Mouse (Mus musculus) spleen, postnatal 4 days (tissue): ENCODE results near the gene Xirp1.
"Not testable (repeated sequence)": the region's sequence is repeated elsewhere in the genome, so short reads cannot be mapped to it uniquely, and the experiment has no call there.

Source experiments
- DNase-seq, 2 experiments: peaks; one replicate each; pipeline ENCODE4 v3.0.0; 2022; ENCODE audit warnings: low spot score in 2 of 2

Xirp1 gene

GRCm38 (mm10) chr9:120020285-120020890, 3.0 kb downstream of the Xirp1 start:
- peak; percentile 62 to 87 for DNase-seq

DNA sequence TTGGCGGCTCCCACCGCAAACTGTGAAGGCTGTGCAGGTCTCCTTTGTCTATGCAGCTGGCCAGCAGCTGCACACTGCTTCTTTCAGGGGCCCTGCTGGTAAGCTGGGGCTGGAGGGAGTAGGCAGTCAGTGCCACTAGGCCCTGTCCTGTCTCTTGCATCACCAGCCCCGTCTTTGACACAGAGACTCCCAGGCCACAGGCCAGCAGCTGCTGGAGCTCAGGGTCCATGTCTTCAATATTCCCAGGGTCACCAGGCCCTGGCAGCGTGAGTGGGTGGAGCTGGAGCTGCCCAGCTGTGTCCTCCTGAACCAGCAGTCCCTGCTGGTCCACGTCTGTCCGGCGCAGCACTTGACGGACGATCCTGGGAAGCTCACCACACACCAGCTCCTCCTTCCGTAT, 6.4 kb downstream of the Xirp1 start:
- no peak for DNase-seq

GRCm38 (mm10) chr9:120014828-120015227, 8.6 kb downstream of the Xirp1 start:
- no peak for DNase-seq

DNA sequence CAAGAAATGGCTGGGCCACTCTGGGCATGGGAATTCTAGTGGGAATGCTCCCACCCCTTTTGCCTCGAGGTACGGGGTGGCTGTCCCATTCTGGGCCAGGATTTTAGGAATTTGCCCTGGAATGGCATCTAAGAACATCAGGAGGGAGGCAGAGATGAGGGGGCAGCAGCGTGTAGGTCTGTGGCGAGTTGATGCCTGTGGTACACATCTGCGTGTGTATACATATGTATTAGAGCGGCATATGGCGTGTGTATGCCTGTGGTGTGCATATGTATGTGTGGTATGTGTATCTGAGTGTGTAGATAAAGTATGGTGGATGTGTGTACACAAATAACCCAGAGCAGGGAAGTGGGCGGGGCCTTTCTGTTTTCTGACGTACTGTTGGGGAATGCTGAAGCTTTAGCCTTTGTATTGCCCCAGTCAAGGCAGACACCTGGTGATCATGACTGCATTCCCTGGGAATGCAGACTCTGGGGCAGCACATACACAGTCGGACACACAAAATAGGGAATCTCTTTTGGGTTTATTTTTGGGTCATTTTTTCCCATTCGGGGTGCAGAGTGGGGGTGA, 10.1 kb downstream of the Xirp1 start:
- no peak for DNase-seq

DNA sequence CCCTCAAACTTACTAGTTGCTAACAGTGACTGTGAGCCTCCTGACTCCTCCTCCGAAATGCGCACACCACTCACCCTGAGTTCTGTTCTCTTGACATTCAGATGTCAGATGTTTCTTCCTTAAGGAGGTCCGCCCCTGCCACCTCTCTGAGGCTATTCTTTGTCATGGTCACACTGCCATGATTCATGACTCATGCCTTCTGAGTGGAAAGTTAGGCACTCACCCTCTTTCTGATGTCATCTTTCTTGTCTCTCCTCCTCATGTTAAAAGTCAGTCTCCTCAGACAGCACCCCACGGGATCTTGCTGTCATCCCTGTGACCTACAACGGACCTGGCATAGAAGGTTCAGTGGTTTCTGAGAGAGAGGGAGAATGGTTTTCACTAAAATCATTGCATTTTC, 10.6 kb downstream of the Xirp1 start:
- no peak for DNase-seq

DNA sequence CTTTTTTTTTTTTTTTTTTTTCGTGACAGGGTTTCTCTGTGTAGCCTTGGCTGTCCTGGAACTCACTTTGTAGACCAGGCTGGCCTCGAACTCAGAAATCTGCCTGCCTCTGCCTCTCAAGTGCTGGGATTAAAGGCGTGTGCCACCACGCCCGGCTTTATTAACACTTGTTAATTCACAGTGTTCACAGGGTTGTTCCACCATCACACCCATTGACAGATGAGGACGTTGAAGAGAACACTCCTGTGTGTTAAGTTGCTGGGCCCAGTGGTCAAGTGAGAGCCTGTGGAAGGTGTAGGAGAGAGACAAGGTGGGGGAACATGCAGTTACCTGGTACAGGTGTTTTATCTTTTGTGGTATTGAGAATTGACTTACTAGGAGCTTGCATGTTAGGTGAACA, 11.2 kb downstream of the Xirp1 start:
- not testable (repeated sequence) for DNase-seq

- no peak for DNase-seq
These were observed 11.9 kb downstream of the Xirp1 start for GRCm38 (mm10) chr9:120011533-120011932.

DNA sequence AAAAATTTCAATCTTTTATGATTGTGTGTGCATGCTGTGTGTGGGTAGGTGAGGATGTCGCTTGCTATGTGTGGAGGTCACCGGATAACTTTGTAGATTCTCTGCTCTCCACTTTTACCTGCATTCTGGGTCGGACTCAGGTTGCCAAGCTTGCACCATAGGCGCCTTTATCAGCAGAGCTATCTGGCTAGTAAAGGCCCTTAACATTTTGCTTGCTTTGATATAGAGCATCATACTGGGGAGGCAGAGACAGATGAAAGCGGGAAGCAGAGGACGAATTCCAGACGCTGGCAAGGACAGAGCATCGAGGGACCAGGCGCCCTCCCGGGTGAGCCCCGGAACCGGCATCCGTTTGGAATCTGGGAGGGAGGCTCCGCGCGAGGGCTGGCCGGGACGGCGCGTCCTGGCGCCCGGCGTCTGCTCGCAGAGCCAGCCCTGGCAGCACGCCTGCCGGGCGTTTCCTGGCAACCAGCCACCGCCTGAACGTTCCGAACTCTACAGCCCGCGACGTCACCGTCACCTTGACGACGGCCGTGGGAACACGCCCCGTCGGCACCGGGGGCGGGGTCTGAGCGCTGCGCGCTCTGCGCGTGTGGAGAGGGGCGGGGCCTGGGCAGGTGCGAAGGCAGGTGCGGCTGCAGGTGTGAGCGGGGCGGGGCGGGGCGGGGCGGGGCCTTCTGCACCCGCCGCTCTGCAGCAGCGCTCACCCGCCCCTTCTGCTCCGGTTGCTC, 12.5 kb downstream of the Xirp1 start:
- DNase-seq: peak; percentile 91 to 95

- no peak for DNase-seq
These were observed 13.5 kb downstream of the Xirp1 start for GRCm38 (mm10) chr9:120009871-120010270.

GRCm38 (mm10) chr9:120009226-120009841, 14.1 kb downstream of the Xirp1 start:
- DNase-seq: no peak

- no peak for DNase-seq
These were observed 15.6 kb downstream of the Xirp1 start for GRCm38 (mm10) chr9:120007833-120008232.

DNA sequence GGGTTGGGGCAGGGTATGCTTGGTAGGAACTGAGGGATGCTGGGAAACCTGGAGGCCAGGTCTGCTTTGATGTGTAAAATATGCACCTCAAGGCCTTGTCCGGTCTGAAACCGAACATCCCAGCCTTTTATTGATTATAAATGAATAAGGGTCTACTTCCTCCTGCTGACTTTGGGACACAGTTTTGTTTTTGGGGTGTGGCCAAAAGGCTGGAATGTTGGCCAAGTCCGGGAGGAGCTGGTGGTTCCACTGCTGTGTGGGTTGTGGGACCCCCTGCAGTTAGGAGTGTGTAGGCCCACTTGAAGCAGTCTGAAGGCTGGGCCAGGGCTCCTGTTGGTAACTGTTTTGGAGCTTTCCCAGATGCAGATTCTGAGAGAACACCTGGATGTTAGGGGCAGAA, 17.5 kb downstream of the Xirp1 start:
- DNase-seq: no peak

DNA sequence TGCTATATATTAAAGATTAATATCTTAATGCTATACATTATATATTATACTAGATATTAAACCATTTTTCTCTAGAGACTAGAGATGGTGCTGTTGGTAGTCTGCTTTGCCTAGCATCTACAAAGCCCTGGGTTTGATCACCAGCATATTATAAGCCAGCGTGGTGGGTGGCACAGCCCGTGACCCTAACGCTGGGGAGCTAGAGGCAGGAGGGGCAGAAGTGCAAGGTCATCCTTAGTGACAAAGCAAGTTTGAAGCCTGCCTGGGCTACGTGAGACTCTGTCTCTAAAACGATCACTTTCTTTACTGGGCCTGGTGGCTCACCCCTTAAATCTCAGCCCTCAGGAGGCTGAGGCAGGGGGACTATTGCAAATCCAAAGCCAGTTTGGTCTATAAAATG, 20.5 kb downstream of the Xirp1 start:
- no peak for DNase-seq

- peak; percentile 67 to 82 for DNase-seq
These were observed 21.3 kb downstream of the Xirp1 start for GRCm38 (mm10) chr9:120001945-120002725.

DNA sequence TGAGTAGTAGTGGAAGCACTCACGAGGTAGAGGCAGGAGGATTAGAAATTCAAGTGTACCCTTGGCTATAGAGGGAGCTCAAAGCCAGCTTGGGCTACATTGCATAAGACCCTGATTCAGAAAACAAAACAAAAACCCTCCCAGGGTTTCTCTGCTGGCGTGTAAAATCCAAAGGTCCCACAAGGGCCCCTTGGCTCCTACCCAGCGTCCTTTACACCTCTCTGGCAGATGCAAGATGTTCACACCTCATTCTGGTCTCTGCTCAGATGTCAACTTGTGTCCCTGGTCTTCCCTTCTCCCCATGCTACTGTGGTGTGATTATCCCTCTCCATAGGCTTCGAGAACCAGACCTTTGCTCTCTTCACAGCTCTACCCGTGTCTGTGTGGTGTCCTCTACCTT, 22.6 kb downstream of the Xirp1 start:
- no peak for DNase-seq

- DNase-seq: no peak
These were observed 23.8 kb downstream of the Xirp1 start for GRCm38 (mm10) chr9:119999636-120000035.

DNA sequence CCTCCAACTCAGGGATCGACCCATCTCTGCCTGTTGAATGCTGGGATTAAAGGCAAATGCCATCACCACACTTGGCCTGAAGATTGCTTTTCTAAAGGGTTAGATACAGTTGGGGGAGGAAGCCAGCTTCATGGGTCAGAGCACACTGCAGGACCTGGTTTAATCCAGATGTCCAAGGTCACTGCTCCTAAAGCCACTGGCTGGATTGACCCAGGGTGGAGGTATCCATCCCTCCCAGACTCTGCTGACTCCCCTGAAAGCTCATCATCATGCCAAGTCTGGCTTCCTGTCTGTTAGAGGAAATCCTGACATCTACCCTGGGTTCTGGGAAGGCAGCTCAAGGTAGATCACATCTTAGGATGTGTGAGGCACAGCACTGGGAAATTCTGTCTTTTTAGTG, 24.6 kb downstream of the Xirp1 start:
- no peak for DNase-seq

DNA sequence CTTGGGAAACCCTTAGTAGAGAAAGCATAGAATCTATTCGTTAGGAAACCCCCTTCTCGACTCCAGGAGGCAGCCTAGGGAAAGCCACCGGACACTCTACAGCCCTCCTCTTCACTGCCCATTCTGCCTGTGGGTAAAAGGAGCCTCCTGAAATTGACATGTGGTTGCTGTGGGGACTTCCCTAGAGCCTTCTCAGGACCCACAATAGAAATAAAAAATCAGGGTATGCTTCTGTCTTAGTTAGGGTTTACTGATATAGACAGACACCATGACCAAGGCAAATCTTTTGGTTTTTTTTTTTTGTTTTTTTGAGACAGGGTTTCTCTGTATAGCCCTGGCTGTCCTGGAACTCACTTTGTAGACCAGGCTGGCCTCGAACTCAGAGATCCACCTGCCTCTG, 27.3 kb downstream of the Xirp1 start:
- no peak for DNase-seq

DNA sequence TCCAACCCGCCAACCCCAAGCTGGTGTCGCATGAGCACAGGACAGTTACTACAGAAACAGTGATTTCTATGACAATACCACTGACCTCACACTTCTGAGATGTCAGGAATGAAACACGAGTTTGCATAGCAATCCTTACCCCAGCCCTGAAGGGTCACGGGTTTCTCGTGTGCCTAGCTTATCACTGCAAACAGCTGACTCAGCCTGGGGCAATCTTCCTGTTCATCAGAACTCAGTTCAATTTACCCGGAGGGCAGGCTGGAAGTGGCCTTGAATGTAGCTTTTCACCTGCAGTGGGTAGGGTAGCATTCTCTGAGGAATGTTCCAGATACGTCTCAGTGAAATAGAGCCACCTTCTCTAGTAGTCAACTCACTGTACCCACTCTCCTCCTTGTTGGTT, 29.2 kb downstream of the Xirp1 start:
- no peak for DNase-seq

GRCm38 (mm10) chr9:119993092-119993844, 30.1 kb downstream of the Xirp1 start:
- no peak for DNase-seq

- DNase-seq: no peak
These were observed 32.1 kb downstream of the Xirp1 start for GRCm38 (mm10) chr9:119991310-119991709.
